Mouse (Mus musculus) lung, embryonic 15.5 days (tissue): ENCODE data around the gene Gm3285. TPM values are rescaled to one million over a fixed set of nuclear protein-coding genes. Genes with fewer than 3 reads are reported as not detected.

Source experiments
- ATAC-seq: fragments of 200-750 bp; cut with Nextera tagmentation; 2 replicates; pipeline ENCODE4 v1.8.0; 2017; ENCODE audit warnings: moderate number of reproducible peaks, borderline replicate concordance; ENCODE audit not compliant: low FRiP score, low TSS enrichment; ENCODE audit errors: extremely low read depth
- H3K27ac ChIP-seq: fragments of 300-500 bp; sonication (generic); 2 replicates; pipeline ENCODE4 v1.5.1; 2015; ENCODE audit warnings: moderate library complexity, mild to moderate bottlenecking, inconsistent platforms
- H3K27me3 ChIP-seq: fragments of 300-500 bp; sonication (generic); 2 replicates; pipeline ENCODE4 v1.6.1; 2015; ENCODE audit warnings: inconsistent platforms
- H3K36me3 ChIP-seq: fragments of 300-500 bp; sonication (generic); 2 replicates; pipeline ENCODE4 v1.6.1; 2015; ENCODE audit warnings: inconsistent platforms
- H3K4me1 ChIP-seq: fragments of 300-500 bp; sonication (generic); 2 replicates; pipeline ENCODE4 v1.6.1; 2015; ENCODE audit warnings: inconsistent platforms
- H3K4me2 ChIP-seq: fragments of 300-500 bp; sonication (generic); 2 replicates; pipeline ENCODE4 v1.6.1; 2015; ENCODE audit warnings: inconsistent platforms, mild to moderate bottlenecking, moderate library complexity
- H3K4me3 ChIP-seq: fragments of 300-500 bp; sonication (generic); 2 replicates; pipeline ENCODE4 v1.5.1; 2015; ENCODE audit warnings: mild to moderate bottlenecking, inconsistent platforms
- H3K9ac ChIP-seq: fragments of 300-500 bp; sonication (generic); 2 replicates; pipeline ENCODE4 v1.6.1; 2015; ENCODE audit warnings: inconsistent platforms
- H3K9me3 ChIP-seq: fragments of 300-500 bp; sonication (generic); 2 replicates; pipeline ENCODE4 v1.6.1; 2016; ENCODE audit warnings: inconsistent platforms
- WGBS: fragments of 180-500 bp; shearing (Covaris S2); methylation state at CpG from one replicate; pipeline ENCODE4 v1.1.7; 2015; 5-methylcytosine and 5-hydroxymethylcytosine counted together
- polyA plus RNA-seq: library from polyadenylated mRNA; unstranded; fragments of >200 nt; fragmentation: Nextera tagmentation; extraction: Ambion mirVana; gene quantifications from 2 replicates; pipeline ENCODE4 v1.2.1, GENCODE M21; 2015

Gm3285 gene
- polyA plus RNA-seq, 1 experiment from 2014 or later, result not detected

GRCm38 (mm10) chr10:77864067-77864761, 2.4 kb downstream of the Gm3285 start:
- peak; percentile 77 for ATAC-seq
- H3K4me3 ChIP-seq, result no peak overlapping the region

GRCm38 (mm10) chr10:77864762-77865143, 3.0 kb downstream of the Gm3285 start:
- H3K4me2 ChIP-seq, result peak overlapping the region; percentile 33
- H3K9ac ChIP-seq, result no peak overlapping the region
- no peak overlapping the region for H3K4me3 ChIP-seq
- H3K36me3 ChIP-seq, result no peaks in the 10 kb centered on the region
- ATAC-seq, result no peak
- peaks cover 23% of the 10 kb centered on the region for H3K27me3 ChIP-seq
- H3K9me3 ChIP-seq, result no peaks in the 10 kb centered on the region
- peaks cover 4% of the 10 kb centered on the region; the same call in 1 of the 2 replicates for H3K4me1 ChIP-seq
- no peak overlapping the region for H3K27ac ChIP-seq
- WGBS, result 36% methylated on average over 11 of the region's 11 CpGs

More at GRCm38 (mm10) chr10:77864067-77864761, 2.4 kb downstream of the Gm3285 start:
- Histone ChIP-seq H3K27ac (no peak overlapping the region), H3K27me3 (peaks cover 20% of the 10 kb centered on the region), H3K4me1 (0 out of 2 replicates have a peak, but pooled peaks cover under 1% of the 10 kb centered on the region), H3K9ac (no peak overlapping the region), H3K9me3 (no peaks in the 10 kb centered on the region), H3K4me2 (peak overlapping the region; percentile 33), H3K36me3 (no peaks in the 10 kb centered on the region)
- WGBS, result 24% methylated on average over 14 of the region's 14 CpGs

- H3K9me3 ChIP-seq, result no peaks in the 10 kb centered on the region
- no peak overlapping the region for H3K27ac ChIP-seq
- H3K4me2 ChIP-seq, result no peak overlapping the region
- peaks cover 4% of the 10 kb centered on the region; the same call in 1 of the 2 replicates for H3K4me1 ChIP-seq
- H3K4me3 ChIP-seq, result no peak overlapping the region
- peaks cover 23% of the 10 kb centered on the region for H3K27me3 ChIP-seq
- no peak overlapping the region for H3K9ac ChIP-seq
- no peak for ATAC-seq
- 11% methylated on average over 1 of the region's 1 CpGs for WGBS
- no peaks in the 10 kb centered on the region for H3K36me3 ChIP-seq
Measured at GRCm38 (mm10) chr10:77867546-77867945, 5.8 kb downstream of the Gm3285 start.

GRCm38 (mm10) chr10:77869651-77870050, 7.9 kb downstream of the Gm3285 start:
- Histone ChIP-seq H3K9me3 (no peaks in the 10 kb centered on the region), H3K27ac (no peak overlapping the region), H3K4me1 (peaks cover 4% of the 10 kb centered on the region; the same call in 1 of the 2 replicates), H3K4me3 (no peak overlapping the region), H3K9ac (no peak overlapping the region), H3K36me3 (no peaks in the 10 kb centered on the region), H3K27me3 (peaks cover 16% of the 10 kb centered on the region; the same call in 1 of the 2 replicates), H3K4me2 (no peak overlapping the region)
- WGBS, result 53% methylated on average over 7 of the region's 7 CpGs
- ATAC-seq, result peak; percentile 44; the same call in 1 of the 2 replicates

GRCm38 (mm10) chr10:77878985-77879384, 17.2 kb downstream of the Gm3285 start:
- no peak overlapping the region for H3K4me3 ChIP-seq
- H3K9me3 ChIP-seq, result no peaks in the 10 kb centered on the region
- peaks cover 11% of the 10 kb centered on the region; the same call in 1 of the 2 replicates for H3K4me1 ChIP-seq
- no peak overlapping the region for H3K4me2 ChIP-seq
- no peak for ATAC-seq
- 57% methylated on average over 6 of the region's 6 CpGs for WGBS
- H3K27me3 ChIP-seq, result no peaks in the 10 kb centered on the region
- H3K27ac ChIP-seq, result no peak overlapping the region
- no peak overlapping the region for H3K9ac ChIP-seq
- H3K36me3 ChIP-seq, result no peaks in the 10 kb centered on the region

- H3K4me3 ChIP-seq, result no peak overlapping the region
Measured at GRCm38 (mm10) chr10:77880305-77880704, 18.5 kb downstream of the Gm3285 start.

GRCm38 (mm10) chr10:77882553-77882952, 20.8 kb downstream of the Gm3285 start:
- Histone ChIP-seq H3K27me3 (no peaks in the 10 kb centered on the region), H3K4me1 (no peaks in the 10 kb centered on the region), H3K4me2 (no peak overlapping the region), H3K9ac (no peak overlapping the region), H3K36me3 (no peaks in the 10 kb centered on the region), H3K9me3 (no peaks in the 10 kb centered on the region), H3K4me3 (no peak overlapping the region), H3K27ac (no peak overlapping the region)
- WGBS, result 81% methylated on average over 5 of the region's 5 CpGs
- ATAC-seq, result no peak

More at GRCm38 (mm10) chr10:77880305-77880704, 18.5 kb downstream of the Gm3285 start:
- no peaks in the 10 kb centered on the region for H3K9me3 ChIP-seq
- H3K27ac ChIP-seq, result no peak overlapping the region
- WGBS, result 59% methylated on average over 3 of the region's 3 CpGs
- H3K9ac ChIP-seq, result no peak overlapping the region
- no peak overlapping the region for H3K4me2 ChIP-seq
- H3K36me3 ChIP-seq, result no peaks in the 10 kb centered on the region
- ATAC-seq, result no peak
- no peaks in the 10 kb centered on the region for H3K27me3 ChIP-seq
- H3K4me1 ChIP-seq, result peaks cover 6% of the 10 kb centered on the region; the same call in 1 of the 2 replicates

DNA sequence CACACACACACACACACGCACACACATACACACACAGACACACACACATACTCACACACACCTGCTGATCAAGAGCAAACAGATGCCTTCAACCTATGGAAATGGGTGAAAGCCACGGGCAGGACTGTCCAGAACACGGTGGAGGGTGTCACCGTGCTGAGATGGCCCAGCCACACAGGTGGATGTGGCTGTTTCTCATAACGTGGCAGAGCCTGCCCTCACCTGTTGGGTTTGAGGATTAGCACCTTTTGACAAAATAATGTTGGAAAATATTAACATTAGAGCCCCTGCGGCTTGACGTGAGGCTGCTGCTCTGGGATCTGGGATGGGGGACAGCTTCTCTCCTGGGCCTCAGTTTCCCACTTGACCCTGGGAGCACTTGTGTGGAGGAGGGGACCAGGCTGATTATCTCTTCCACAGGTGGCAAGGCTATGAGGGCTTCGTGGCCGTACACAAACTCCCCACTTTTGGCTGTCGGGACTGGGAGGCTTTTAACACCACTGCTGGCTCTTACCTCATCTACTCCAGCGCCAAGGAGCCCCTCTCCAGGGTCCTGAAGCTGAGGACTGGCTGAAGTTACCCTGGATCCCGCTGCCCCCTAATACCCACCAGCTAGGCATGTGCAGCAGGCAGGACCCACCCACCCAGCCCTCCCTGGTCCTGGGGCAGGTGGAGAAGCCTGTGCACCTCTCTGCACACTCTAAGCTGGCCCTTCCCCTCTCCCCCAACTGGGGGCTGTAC, 24.4 kb downstream of the Gm3285 start:
- Histone ChIP-seq H3K9ac (no peak overlapping the region), H3K4me2 (no peak overlapping the region), H3K27me3 (no peaks in the 10 kb centered on the region), H3K4me1 (no peaks in the 10 kb centered on the region), H3K27ac (no peak overlapping the region), H3K4me3 (no peak overlapping the region), H3K36me3 (no peaks in the 10 kb centered on the region), H3K9me3 (no peaks in the 10 kb centered on the region)
- no peak for ATAC-seq
- WGBS, result 33% methylated on average over 12 of the region's 12 CpGs

GRCm38 (mm10) chr10:77890987-77891565, 29.3 kb downstream of the Gm3285 start:
- Histone ChIP-seq H3K9ac (no peak overlapping the region), H3K36me3 (no peaks in the 10 kb centered on the region), H3K4me1 (no peaks in the 10 kb centered on the region), H3K27ac (no peak overlapping the region), H3K9me3 (no peaks in the 10 kb centered on the region), H3K27me3 (no peaks in the 10 kb centered on the region), H3K4me3 (no peak overlapping the region), H3K4me2 (no peak overlapping the region)
- 0 out of 2 replicates have a peak, but pooled peaks have one; percentile 3 for ATAC-seq
- WGBS, result 78% methylated on average over 8 of the region's 8 CpGs

GRCm38 (mm10) chr10:77895562-77895961, 33.8 kb downstream of the Gm3285 start:
- no peak for ATAC-seq
- 46% methylated on average over 5 of the region's 5 CpGs for WGBS
- H3K4me3 ChIP-seq, result no peak overlapping the region
- no peak overlapping the region for H3K4me2 ChIP-seq
- no peaks in the 10 kb centered on the region for H3K36me3 ChIP-seq
- H3K9ac ChIP-seq, result no peak overlapping the region
- H3K27ac ChIP-seq, result no peak overlapping the region
- H3K9me3 ChIP-seq, result no peaks in the 10 kb centered on the region
- no peaks in the 10 kb centered on the region for H3K4me1 ChIP-seq
- H3K27me3 ChIP-seq, result no peaks in the 10 kb centered on the region

DNA sequence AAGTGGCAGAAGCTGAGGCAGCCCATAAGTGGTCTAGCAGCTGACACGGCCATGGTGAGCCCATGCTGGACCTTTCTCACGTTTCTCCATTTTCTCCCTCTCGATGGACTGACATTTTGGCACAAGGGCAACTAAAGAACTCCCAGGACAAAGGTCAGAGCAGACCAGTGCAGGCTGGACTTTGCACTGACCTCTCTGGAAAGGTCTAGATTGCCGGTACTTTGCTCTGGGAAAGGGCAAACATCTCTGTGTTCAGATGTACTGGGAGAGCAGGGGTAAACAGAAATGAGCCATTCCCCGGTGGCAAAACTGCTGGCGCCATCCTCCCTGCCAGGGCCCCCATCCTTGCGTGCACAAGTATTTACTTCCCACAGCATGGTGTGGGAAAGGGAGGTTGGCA, 38.4 kb downstream of the Gm3285 start:
- Histone ChIP-seq H3K4me1 (peaks cover 14% of the 10 kb centered on the region), H3K27me3 (peaks cover 9% of the 10 kb centered on the region), H3K27ac (no peak overlapping the region), H3K9ac (no peak overlapping the region), H3K4me3 (no peak overlapping the region), H3K36me3 (no peaks in the 10 kb centered on the region), H3K9me3 (no peaks in the 10 kb centered on the region), H3K4me2 (no peak overlapping the region)
- no peak for ATAC-seq
- WGBS, result 64% methylated on average over 7 of the region's 7 CpGs
